Mouse (Mus musculus) lung, postnatal 0 days (tissue): ENCODE results near the gene Ttc29. TPM values are rescaled to one million over a fixed set of nuclear protein-coding genes. Genes with fewer than 3 reads are reported as not detected.

Experiments used
- ATAC-seq: fragments of 200-750 bp; cut with Nextera tagmentation; 2 replicates; pipeline ENCODE4 v1.8.0; 2017; ENCODE audit warnings: moderate library complexity
- DNase-seq: peaks from one replicate; pipeline ENCODE4 v3.0.0-alpha.2; 2016; ENCODE audit warnings: low spot score
- H3K27ac ChIP-seq: fragments of 300-500 bp; sonication (generic); 2 replicates; pipeline ENCODE4 v1.5.1; 2014; ENCODE audit warnings: antibody characterized with exemption, mild to moderate bottlenecking, low read length, mixed read lengths
- H3K27me3 ChIP-seq: fragments of 300-500 bp; sonication (generic); replicated peaks from 2 replicates; pipeline ENCODE4 v1.6.1; 2014; ENCODE audit warnings: low read length, mixed read lengths; ENCODE audit not compliant: insufficient read depth
- H3K36me3 ChIP-seq: fragments of 300-500 bp; sonication (generic); 2 replicates; pipeline ENCODE4 v1.6.1; 2014; ENCODE audit warnings: low read length, mixed read lengths; ENCODE audit not compliant: insufficient read depth
- H3K4me1 ChIP-seq: fragments of 300-500 bp; sonication (generic); 2 replicates; pipeline ENCODE4 v1.6.1; 2014; ENCODE audit warnings: antibody characterized with exemption, low read depth, low read length, mixed read lengths; ENCODE audit not compliant: insufficient read depth
- H3K4me2 ChIP-seq: fragments of 300-500 bp; sonication (generic); replicated peaks from 2 replicates; pipeline ENCODE4 v1.6.1; 2014; ENCODE audit warnings: low read depth, mild to moderate bottlenecking, low read length, moderate library complexity, mixed read lengths
- H3K4me3 ChIP-seq: fragments of 300-500 bp; sonication (generic); 2 replicates; pipeline ENCODE4 v1.5.1; 2014; ENCODE audit warnings: low read depth, low read length
- H3K9ac ChIP-seq: fragments of 300-500 bp; sonication (generic); replicated peaks from 2 replicates; pipeline ENCODE4 v1.6.1; 2014; ENCODE audit warnings: low read depth, mild to moderate bottlenecking
- H3K9me3 ChIP-seq: fragments of 300-500 bp; sonication (generic); 2 replicates; pipeline ENCODE4 v1.6.1; 2016; ENCODE audit warnings: low read length, mixed read lengths
- CTCF ChIP-seq: IDR thresholded peaks from 2 replicates; pipeline ENCODE4 v1.5.1; 2016; ENCODE audit warnings: antibody characterized with exemption, mild to moderate bottlenecking
- EP300 ChIP-seq: IDR thresholded peaks from 2 replicates; pipeline ENCODE4 v1.6.1; 2016; ENCODE audit warnings: antibody characterized with exemption, mild to moderate bottlenecking, control low read depth
- WGBS: fragments of 180-500 bp; shearing (Covaris S2); extraction: QIAGEN DNeasy Blood & Tissue Kit; methylation state at CpG from one replicate; pipeline ENCODE4 v1.1.7; 2014; 5-methylcytosine and 5-hydroxymethylcytosine counted together
- polyA plus RNA-seq: library from polyadenylated mRNA; unstranded; fragments of >200 nt; fragmentation: Nextera tagmentation; extraction: Ambion mirVana; gene quantifications from 2 replicates; pipeline ENCODE4 v1.2.1, GENCODE M21; 2015

Gene Ttc29
- polyA plus RNA-seq, 1 experiment from 2014 or later = 5.6 TPM

DNA sequence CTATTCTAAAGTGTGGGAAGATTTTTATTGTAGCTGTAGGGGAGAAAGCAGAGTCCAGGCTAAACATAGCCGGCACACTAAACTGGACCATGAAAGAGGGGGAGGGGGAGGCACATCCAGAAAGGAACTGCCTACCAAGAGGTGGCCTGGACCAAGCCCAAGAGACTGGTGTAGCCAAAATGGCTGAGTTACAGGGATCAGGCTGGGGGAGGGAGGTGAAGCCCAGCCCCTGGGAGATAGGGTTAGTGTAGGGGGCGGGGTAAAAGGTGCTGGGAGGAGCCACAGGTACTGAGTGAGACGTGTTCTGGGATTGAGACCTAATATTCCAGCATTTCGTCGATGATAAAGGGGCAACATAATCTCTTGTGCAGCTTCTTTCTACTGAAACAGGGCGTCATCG is 77.2 kb downstream of the Ttc29 start:
- no peak for ATAC-seq
- Histone ChIP-seq H3K4me1 (no peaks in the 10 kb centered on the region), H3K27me3 (no peaks in the 10 kb centered on the region), H3K9ac (no peak overlapping the region), H3K4me3 (no peak overlapping the region), H3K4me2 (no peak overlapping the region), H3K36me3 (no peaks in the 10 kb centered on the region), H3K27ac (no peak overlapping the region), H3K9me3 (no peaks in the 10 kb centered on the region)
- no peak for TF ChIP-seq CTCF
- TF ChIP-seq EP300 = no peak
- 62% methylated on average over 7 of the region's 7 CpGs for WGBS
- no peak for DNase-seq

DNA sequence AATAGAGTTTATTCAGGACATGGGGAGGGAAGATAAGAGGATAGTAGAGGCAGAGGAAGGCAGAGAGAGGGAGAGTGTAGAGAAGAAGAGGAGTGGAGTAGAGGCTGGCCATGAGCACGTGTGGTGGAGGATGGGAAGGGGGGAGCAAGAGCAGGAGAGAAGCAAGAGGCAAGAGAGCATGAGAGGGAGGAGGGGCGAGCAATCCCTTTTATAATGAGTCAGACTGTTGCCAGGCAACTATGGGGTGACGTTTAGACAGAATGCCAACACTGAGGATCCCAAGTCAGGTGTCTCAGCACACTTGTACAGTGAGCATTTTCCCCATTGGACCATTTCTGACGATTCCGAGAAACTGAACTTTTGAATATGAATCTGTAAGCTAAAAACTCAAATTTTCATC is 82.4 kb downstream of the Ttc29 start:
- no peaks in the 10 kb centered on the region for H3K4me1 ChIP-seq
- no peak overlapping the region for H3K4me2 ChIP-seq
- no peaks in the 10 kb centered on the region for H3K9me3 ChIP-seq
- DNase-seq (no peak), ATAC-seq (no peak)
- no peak overlapping the region for H3K4me3 ChIP-seq
- 50% methylated on average over 5 of the region's 5 CpGs for WGBS
- no peak for TF ChIP-seq CTCF
- TF ChIP-seq EP300 = no peak
- no peak overlapping the region for H3K27ac ChIP-seq
- no peaks in the 10 kb centered on the region for H3K27me3 ChIP-seq
- H3K9ac ChIP-seq = no peak overlapping the region
- no peaks in the 10 kb centered on the region for H3K36me3 ChIP-seq

GRCm38 (mm10) chr8:78303579-78303978 is 90.5 kb downstream of the Ttc29 start:
- 27% methylated on average over 7 of the region's 7 CpGs for WGBS
- no peak for DNase-seq
- no peak overlapping the region for H3K27ac ChIP-seq

GRCm38 (mm10) chr8:78306604-78307003 is 93.5 kb downstream of the Ttc29 start:
- ATAC-seq (no peak), DNase-seq (no peak)
- no peaks in the 10 kb centered on the region for H3K36me3 ChIP-seq
- H3K4me3 ChIP-seq = no peak overlapping the region
- 53% methylated on average over 10 of the region's 10 CpGs for WGBS
- no peak overlapping the region for H3K27ac ChIP-seq
- TF ChIP-seq EP300 (no peak), CTCF (no peak)
- no peak overlapping the region for H3K9ac ChIP-seq
- H3K27me3 ChIP-seq = no peaks in the 10 kb centered on the region
- H3K9me3 ChIP-seq = no peaks in the 10 kb centered on the region
- no peak overlapping the region for H3K4me2 ChIP-seq
- H3K4me1 ChIP-seq = no peaks in the 10 kb centered on the region

More at GRCm38 (mm10) chr8:78303579-78303978, 90.5 kb downstream of the Ttc29 start:
- no peaks in the 10 kb centered on the region for H3K36me3 ChIP-seq
- H3K4me2 ChIP-seq = no peak overlapping the region
- no peaks in the 10 kb centered on the region for H3K27me3 ChIP-seq
- no peak overlapping the region for H3K4me3 ChIP-seq
- H3K9me3 ChIP-seq = no peaks in the 10 kb centered on the region
- TF ChIP-seq CTCF (no peak), EP300 (no peak)
- no peak overlapping the region for H3K9ac ChIP-seq
- no peak for ATAC-seq
- H3K4me1 ChIP-seq = no peaks in the 10 kb centered on the region

- Histone ChIP-seq H3K4me3 (no peak overlapping the region), H3K4me1 (no peaks in the 10 kb centered on the region), H3K27ac (no peak overlapping the region), H3K36me3 (no peaks in the 10 kb centered on the region), H3K9ac (no peak overlapping the region), H3K4me2 (no peak overlapping the region), H3K9me3 (no peaks in the 10 kb centered on the region), H3K27me3 (no peaks in the 10 kb centered on the region)
- ATAC-seq = no peak
- TF ChIP-seq EP300 = no peak
- no peak for TF ChIP-seq CTCF
- no peak for DNase-seq
- 31% methylated on average over 4 of the region's 4 CpGs for WGBS
Measured at GRCm38 (mm10) chr8:78307131-78307530, 94.0 kb downstream of the Ttc29 start.

GRCm38 (mm10) chr8:78309539-78309938 is 96.4 kb downstream of the Ttc29 start:
- no peak overlapping the region for H3K4me3 ChIP-seq
- no peaks in the 10 kb centered on the region for H3K4me1 ChIP-seq
- no peaks in the 10 kb centered on the region for H3K36me3 ChIP-seq
- DNase-seq (no peak), ATAC-seq (no peak)
- 65% methylated on average over 6 of the region's 6 CpGs for WGBS
- TF ChIP-seq CTCF = no peak
- no peak for TF ChIP-seq EP300
- H3K4me2 ChIP-seq = no peak overlapping the region
- H3K9me3 ChIP-seq = no peaks in the 10 kb centered on the region
- no peak overlapping the region for H3K27ac ChIP-seq
- H3K27me3 ChIP-seq = no peaks in the 10 kb centered on the region
- H3K9ac ChIP-seq = no peak overlapping the region

DNA sequence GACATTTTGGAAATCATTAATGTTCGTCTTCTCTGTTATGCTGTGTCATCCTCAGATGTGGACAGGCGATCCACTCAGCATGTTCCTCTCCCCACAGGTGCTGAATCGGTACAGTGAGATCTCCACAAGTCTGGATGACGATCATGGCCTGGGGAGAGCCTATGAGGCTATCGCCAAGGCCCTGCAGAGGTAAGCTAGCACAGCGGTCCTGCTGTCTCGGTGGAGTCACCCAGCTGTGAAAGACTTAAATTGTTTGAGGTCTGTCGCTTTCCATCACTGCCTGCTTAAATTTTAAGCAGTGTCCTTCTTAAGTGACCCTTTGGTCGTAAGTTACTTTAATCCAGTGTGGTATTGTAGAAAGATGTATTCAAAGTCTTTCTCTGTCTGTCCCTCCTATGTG is 102.5 kb downstream of the Ttc29 start:
- WGBS = 74% methylated on average over 9 of the region's 9 CpGs
- H3K4me2 ChIP-seq = no peak overlapping the region
- H3K36me3 ChIP-seq = no peaks in the 10 kb centered on the region
- no peaks in the 10 kb centered on the region for H3K4me1 ChIP-seq
- no peak for TF ChIP-seq CTCF
- no peak for TF ChIP-seq EP300
- DNase-seq (no peak), ATAC-seq (no peak)
- no peaks in the 10 kb centered on the region for H3K9me3 ChIP-seq
- no peaks in the 10 kb centered on the region for H3K27me3 ChIP-seq
- no peak overlapping the region for H3K4me3 ChIP-seq
- H3K27ac ChIP-seq = no peak overlapping the region
- H3K9ac ChIP-seq = no peak overlapping the region
